Mouse (Mus musculus): Measurements from ENCODE around the gene Rsrc1.

- TF ChIP-seq CTCF (IDR thresholded peaks at IDR 0.05; ENCODE audit: control insufficient read depth, insufficient read depth, insufficient replicate concordance, low read depth, low read length), result no peak
- no peak for TF ChIP-seq POLR2A (IDR thresholded peaks at IDR 0.05; ENCODE audit: control insufficient read depth, low read depth, low read length)
Measured at GRCm38 (mm10) chr3:66981706-66982105, 516 bp downstream of the Rsrc1 start, which contains the start of gene Shox2.

Measured in testis, adult 2 months (tissue).